Mouse (Mus musculus): ENCODE measurements at regions not wholly inside any gene's neighbourhood (a gene's known extent, or its start where the extent isn't known, plus 50 kb on each side); places are given as distances from the start of the nearest gene placed in this dataset.

- DNase-seq = no peak
Measured at GRCm38 (mm10) chr4:4333472-4334123, 256.3 kb upstream of the Sdr16c6 start.

- DNase-seq = no peak
Measured at GRCm38 (mm10) chr4:4331105-4331504, 253.8 kb upstream of the Sdr16c6 start.

- DNase-seq = no peak
Measured at GRCm38 (mm10) chr4:4315651-4316411, 238.5 kb upstream of the Sdr16c6 start.

- DNase-seq = no peak
Measured at GRCm38 (mm10) chr4:4311496-4311895, 234.2 kb upstream of the Sdr16c6 start.

GRCm38 (mm10) chr4:4306922-4307321 is 229.6 kb upstream of the Sdr16c6 start:
- no peak for DNase-seq

GRCm38 (mm10) chr4:4305740-4306249 is 228.5 kb upstream of the Sdr16c6 start:
- no peak for DNase-seq

- DNase-seq = no peak
Measured at GRCm38 (mm10) chr4:4304666-4305065, 227.3 kb upstream of the Sdr16c6 start.

- DNase-seq = no peak
Measured at GRCm38 (mm10) chr4:4300189-4300879, 223.0 kb upstream of the Sdr16c6 start.

- DNase-seq = no peak
Measured at GRCm38 (mm10) chr4:4299631-4300030, 222.3 kb upstream of the Sdr16c6 start.

GRCm38 (mm10) chr4:4249601-4250000 is 172.3 kb upstream of the Sdr16c6 start:
- no peak for DNase-seq

- DNase-seq = no peak
Measured at GRCm38 (mm10) chr4:4247669-4248068, 170.3 kb upstream of the Sdr16c6 start.

GRCm38 (mm10) chr4:4242306-4242980 is 165.1 kb upstream of the Sdr16c6 start:
- peak in 1 of 2 experiments; percentile 2 for DNase-seq

- DNase-seq = no peak
Measured at GRCm38 (mm10) chr4:4226209-4226608, 148.9 kb upstream of the Sdr16c6 start.

- DNase-seq = no peak
Measured at GRCm38 (mm10) chr4:4219701-4220100, 142.4 kb upstream of the Sdr16c6 start.

- no peak for DNase-seq
Measured at GRCm38 (mm10) chr4:4211892-4212291, 134.6 kb upstream of the Sdr16c6 start.

- DNase-seq = no peak
Measured at GRCm38 (mm10) chr4:4205158-4205557, 127.8 kb upstream of the Sdr16c6 start.

GRCm38 (mm10) chr4:4199309-4199708 is 122.0 kb upstream of the Sdr16c6 start:
- no peak for DNase-seq

- no peak for DNase-seq
Measured at GRCm38 (mm10) chr4:4195834-4196233, 118.5 kb upstream of the Sdr16c6 start.

- no peak for DNase-seq
Measured at GRCm38 (mm10) chr4:4195250-4195649, 117.9 kb upstream of the Sdr16c6 start.

Measured in cerebellum, postnatal 25 days (tissue).